Mouse (Mus musculus): ENCODE measurements around the gene Zbtb48.

Gene Zbtb48

DNA sequence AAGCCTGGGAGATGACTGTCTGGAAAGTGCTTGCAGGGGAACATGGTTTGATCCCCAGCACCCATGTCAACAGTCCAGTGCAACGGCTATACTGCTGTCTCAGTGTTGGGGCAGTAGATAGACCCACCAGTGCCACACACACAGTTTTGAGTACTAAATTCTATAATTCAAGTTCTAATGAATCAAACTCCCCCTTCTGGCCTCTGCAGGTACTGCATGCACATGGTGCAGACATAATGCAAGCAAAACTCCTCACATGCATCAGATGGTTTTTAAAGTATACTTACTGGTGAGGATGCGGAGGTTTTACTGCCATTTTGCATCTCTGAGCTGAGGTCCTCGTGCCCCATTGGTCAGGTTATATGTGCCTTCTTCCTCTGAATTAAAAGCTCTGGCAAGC lies 52.0 kb downstream of the Zbtb48 start:
- no peak for DNase-seq (ENCODE audit: low spot score in 2 of 2)

DNA sequence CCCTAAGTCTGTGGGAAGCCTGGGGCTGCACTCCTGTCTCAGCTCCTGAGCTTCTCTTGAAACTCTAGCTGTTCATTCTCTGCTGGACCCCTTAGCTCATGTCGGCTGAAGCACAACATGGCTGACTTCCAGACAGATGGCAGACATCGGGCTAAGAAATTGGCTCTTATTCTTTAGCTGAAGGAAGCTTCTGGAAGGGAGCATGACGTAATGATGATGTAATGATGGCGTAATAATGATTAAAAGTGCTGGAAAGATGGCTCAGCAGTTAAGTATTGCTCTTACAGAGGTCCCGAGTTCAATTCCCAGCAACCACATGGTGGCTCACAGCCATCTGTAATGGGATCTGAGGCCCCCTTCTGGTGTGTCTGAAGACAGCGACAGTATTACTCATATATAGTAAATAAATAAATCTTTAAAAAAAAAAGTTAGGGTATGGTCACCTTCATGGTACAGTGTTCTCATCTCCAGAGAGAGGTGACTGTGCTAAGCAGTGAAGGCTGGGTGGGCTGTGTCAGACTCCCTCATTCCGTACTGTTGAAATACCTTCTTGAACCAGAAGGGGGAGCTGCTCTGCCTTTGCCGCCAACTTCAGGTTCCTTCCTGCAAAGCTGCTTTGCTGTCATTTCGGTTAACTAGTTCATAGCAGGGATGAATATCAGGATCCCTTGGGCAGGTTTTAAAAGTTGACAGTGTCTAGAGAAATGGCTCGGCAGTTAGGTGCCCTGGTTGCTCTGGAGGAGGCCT lies 55.1 kb downstream of the Zbtb48 start:
- DNase-seq (ENCODE audit: low spot score in 2 of 2): peak in 1 of 2 experiments; percentile 41

All from frontal cortex, postnatal 36 days (tissue).